Mouse (Mus musculus) spleen, adult 18-20 months (tissue): ENCODE measurements at regions not wholly inside any gene's neighbourhood (a gene's known extent, or its start where the extent isn't known, plus 50 kb on each side); places are given as distances from the start of the nearest gene placed in this dataset.

Experiments
- DNase-seq, 2 experiments: peaks; one replicate each; pipeline ENCODE4 v3.0.0; 2022; ENCODE audit warnings: mixed read lengths in 2 of 2

DNA sequence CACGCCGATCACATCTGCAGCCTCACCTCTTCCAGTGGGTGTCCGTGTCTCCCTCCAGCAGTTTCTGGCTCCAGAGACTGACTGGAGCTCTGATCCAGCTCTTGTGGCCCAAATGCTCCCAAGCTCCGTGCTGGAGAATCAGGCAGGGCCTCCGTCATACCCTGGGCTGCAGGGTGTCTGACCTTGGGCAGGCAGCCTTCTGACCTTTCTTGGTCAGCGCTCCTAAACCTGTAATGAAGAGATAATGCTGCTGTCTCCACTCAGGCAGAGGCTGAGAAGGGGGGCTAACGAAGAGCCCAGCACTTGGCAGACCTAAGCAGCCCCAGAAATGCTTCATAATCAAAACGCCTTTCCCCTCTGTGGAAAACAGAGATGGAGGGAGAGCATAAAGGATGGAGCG is 89.9 kb upstream of the Mef2a start:
- DNase-seq, result no peak

DNA sequence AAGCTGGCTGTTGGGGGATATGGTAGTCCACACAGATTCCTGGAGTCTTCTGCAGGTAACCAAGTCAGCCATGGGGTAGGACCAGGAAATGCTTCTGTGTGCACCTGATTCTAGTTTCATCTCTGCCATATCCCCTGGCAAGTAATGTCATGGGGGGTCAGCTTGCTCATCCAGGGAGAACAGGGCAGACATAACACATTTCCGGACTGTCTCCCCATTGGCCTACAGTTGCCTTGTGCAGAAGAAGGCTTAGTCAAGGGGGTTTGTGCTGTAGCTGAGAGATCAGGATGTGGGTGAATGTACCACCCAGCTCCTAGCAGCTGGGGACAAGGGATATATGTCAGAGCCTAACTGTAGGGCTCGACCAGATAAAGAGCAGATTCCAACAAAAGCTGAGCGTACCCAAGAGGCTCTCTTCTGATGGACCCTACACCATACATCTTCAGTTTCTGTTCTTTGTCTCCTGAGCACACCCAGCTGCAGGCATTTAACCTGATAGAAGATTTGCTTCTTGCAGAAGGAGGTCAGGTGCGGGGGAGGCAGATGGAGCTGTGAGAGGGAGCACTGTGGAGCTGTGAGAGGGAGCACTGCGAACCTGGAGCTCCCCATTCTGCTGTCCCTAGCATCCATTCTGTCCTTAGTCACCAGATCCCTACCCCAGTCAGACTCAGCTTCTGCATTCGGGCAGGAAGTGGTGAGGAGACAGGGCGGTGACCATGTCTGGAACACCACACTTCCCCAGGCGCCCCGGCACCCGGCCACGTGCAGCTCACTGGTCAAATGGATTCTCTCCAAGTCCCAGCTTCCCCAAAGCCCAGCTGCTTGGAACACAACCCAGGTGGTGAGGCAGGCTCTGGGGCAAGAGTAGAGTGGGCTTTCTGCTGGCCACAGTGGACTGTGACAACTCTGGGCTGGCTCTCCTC is 88.9 kb upstream of the Mef2a start:
- peak; percentile 51 to 54 for DNase-seq

- no peak for DNase-seq
Observed at GRCm38 (mm10) chr7:67459810-67460209, 87.2 kb upstream of the Mef2a start.

DNA sequence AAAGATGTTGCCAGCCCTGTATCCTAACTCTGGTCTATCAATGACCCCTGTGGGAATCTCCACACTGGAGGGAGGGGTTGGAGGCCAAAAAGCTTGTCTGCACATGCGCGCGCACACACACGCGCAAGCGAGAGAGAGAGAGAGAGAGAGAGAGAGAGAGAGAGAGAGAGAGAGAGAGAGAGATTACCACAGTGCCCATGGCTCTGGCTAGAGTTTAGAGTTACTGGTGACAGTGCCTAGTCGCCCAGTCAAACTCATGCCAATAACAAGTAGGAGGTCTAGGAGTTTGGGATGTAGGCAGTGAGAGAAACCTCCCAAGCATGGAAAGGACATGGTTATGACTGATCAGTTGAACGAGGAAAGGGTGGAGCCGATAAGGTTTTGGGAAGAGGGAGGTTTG is 86.6 kb upstream of the Mef2a start:
- DNase-seq, result no peak

GRCm38 (mm10) chr7:67458640-67459039 is 86.0 kb upstream of the Mef2a start:
- no peak for DNase-seq

DNA sequence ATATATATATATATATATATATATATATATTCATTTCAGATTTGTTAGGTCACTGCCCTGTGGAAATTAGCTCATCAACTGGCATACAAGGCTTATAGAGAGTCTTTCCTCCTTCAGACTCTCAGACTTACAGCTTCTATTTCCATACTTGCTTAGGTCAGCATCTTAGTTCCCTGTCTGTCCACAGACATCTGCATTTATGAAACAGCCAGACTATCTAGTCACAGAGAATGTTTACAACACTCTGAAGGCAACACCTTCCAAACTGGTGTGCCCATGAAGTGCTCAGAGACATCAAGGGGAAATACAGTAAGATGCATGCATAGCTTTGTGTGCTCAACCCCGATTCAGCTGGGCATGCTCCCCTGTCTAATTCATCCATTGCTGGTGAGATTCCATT is 85.2 kb upstream of the Mef2a start:
- DNase-seq, result no peak

GRCm38 (mm10) chr7:67456015-67456414 is 83.4 kb upstream of the Mef2a start:
- DNase-seq, result no peak

GRCm38 (mm10) chr7:67454458-67454857 is 81.8 kb upstream of the Mef2a start:
- no peak for DNase-seq

DNA sequence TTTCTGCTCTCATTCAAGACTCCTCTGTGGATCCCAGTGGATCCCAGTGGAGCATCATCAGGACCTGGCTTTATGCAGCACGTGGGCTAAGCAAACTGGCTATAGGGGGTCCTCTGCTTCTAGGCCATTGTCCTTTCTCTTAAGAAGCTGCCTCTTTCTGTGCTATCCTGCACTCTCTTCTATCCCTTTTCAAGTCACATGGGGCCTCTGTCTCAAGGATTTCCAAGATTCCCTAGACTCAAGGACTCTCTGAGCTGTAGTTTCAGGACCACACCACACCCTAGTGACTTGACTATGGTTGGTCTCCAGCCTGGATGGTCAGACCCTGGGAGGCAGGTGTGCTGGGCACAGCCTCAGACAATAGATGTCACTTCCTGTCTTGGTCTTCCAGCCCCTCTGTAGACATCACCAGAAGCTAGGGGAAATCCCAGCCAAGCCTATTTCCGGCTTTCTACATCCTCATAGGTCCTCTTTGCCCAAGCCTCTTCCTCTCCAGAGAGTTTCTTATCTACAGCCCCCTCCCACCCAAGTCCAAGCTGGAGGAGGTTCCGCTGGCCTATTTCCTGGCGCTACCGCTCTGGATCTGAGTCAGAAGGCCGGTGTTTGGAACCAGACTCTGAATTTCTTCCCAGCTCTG is 78.6 kb upstream of the Mef2a start:
- no peak for DNase-seq

DNA sequence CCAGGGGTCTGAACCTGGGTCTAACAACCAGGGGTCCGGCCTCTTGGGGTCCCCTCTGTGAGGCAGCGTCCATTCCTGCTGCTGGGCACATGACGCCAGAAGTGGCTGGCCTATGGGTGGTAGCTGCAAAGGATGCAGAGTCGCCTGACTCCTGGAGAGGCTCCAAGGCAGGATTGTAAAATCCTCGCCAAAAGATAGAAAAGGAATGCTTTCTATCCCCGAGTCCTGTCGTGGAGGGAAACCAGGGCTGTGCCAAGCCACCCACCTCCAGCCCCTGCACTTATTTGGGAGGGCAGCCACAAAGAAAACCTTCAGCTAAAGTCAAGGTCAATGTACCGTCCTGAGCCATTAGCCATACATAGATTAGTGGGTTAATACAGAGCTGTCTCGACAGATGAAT is 73.9 kb upstream of the Mef2a start:
- no peak for DNase-seq

GRCm38 (mm10) chr7:67445203-67446041 is 72.8 kb upstream of the Mef2a start:
- DNase-seq, result peak; percentile 32 to 41

- DNase-seq, result no peak
Observed at GRCm38 (mm10) chr7:67444523-67444942, 71.9 kb upstream of the Mef2a start.

DNA sequence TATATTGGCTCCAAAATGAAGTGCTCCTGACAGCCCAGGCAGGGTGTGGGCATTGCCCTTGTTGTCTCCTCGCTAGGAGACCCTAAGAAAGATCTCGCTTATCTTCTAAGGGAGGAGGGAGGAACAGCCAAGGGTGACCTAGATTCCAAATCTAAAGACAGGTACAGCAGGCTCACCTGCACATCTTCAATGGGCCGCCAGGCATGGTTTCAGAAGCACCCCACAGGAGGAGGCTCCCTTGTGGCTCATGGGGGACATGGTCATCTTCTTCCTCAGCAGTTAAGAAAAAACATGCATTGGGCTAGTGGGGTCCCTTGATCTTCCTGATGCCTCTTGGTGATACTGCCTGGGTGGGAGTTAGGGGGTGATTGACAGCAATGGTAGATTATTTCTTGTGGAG is 71.0 kb upstream of the Mef2a start:
- no peak for DNase-seq

DNA sequence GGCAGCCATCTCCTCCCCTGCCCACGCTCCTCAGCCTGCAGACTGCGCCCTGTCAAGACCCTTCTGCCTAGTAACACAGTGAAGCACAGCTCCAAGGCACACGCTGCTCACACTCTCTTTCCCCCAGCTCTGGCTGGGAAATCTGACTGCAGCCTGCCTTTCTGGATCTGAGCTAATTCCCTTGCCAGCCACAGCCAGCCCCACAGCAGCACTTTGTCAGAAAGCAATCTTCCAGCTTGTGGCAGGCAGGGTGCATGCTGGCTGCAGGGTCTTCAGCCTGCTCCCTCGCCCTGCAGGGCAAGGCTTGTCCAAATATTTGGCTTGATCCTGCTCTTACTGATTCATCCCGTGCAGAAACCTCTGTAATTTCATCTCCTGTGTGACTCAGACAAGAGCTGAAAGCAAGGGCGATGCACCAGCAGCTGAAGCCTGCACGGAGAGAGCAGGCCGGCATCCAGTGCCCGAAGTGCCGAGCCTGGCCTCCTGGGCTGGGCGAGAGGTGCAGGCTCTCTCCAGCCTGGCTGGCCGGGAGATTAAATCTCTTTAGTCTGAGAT is 70.4 kb upstream of the Mef2a start:
- no peak for DNase-seq

DNA sequence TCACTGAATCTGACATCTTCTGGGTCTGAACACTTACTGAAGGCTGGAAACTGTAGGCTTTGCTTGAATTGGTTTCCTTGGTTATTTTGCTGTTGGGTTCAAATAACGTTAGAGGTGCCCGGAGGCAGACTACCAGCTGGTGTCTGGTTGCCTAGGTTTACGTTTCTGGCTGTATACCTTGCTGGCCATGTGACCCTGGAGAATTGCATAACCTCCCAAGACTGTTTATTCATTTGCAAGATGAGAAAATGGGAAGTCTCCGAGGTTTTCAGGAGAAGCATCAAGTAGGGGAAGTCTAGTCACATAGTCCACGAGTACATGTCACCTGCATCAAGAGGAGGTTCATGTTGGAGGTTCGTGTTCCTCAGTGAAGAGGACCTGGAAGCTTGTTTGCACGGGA is 69.6 kb upstream of the Mef2a start:
- no peak for DNase-seq

GRCm38 (mm10) chr7:67440806-67441205 is 68.1 kb upstream of the Mef2a start:
- DNase-seq, result no peak

DNA sequence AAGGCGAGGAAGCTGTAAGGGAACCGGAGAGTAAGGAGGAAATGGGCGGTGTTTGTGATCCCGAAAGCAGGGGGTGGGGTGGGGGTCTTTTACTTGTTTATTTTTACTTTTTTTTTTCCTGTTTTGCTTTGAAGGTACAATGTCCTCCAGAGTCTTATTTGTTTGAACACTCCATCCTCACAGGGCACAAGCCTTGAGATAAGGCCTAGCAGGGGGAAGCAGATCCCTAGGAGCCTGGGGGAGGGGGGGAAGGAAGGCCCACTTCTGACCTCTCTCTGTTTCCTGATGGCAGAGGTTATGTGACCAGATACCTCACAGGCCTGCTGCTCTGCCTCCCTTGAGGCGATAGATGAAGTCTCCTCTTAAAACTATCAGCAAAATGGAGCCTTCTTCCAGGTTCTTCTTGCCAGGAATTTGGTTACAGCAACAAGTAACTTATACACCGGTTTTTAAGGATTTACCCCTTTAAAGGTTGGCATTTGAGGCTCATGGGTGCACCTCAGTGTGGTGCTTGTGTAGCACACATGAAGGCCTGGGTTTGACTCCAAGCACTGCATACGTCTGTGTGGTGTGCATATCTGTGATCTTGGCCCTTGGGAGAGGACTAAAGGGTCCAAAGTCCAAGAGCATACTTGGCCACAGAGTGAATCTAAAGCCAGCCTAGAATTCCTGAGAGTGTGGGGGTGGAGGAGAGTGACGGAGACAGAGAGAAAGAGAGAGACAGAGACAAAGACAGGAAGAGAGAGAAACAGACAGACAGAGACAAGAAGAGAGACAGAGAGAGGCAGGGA is 64.8 kb upstream of the Mef2a start:
- DNase-seq, result no peak

GRCm38 (mm10) chr7:67435643-67436339 is 63.1 kb upstream of the Mef2a start:
- no peak for DNase-seq

DNA sequence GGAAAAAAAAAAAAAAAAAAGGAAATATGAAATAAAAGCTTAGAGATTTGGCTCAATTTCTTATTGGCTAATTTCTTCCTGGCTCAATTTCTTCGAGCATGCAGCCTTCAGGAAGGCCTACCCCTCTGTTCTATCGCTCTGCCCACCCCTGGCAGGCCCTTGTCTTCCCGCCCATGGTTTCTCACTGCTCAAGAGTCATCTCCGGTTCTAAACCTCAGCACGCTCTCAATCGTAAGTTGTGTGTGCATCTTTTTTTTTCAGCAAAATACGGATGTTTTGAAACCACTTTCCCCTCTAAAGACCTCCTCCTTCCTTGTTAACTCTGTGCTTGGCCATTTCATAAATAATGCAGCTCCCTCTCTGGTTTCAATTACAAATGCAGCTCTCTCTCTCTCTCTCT is 58.3 kb upstream of the Mef2a start:
- DNase-seq, result no peak

DNA sequence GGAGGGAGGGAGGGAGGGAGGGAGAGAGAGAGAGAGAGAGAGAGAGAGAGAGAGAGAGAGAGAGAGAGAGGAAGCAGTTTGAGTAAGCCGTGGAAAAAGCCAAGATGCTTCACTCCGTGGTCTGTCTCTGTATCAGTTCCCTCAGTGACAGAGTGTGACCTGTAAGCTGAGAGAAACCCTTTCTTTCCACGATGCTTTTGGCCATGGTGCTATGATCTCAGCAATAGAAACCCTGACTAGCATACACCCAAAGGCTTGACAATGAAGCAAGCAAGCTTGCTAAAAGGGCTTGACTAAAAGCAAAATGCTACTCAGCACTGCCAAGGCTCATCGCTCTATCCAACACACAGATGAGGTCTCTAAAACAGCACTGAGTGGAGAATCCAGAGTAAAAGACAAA is 57.4 kb upstream of the Mef2a start:
- DNase-seq, result no peak

GRCm38 (mm10) chr7:67429008-67429873 is 56.6 kb upstream of the Mef2a start:
- no peak for DNase-seq
